ENCODE assay signal across 7 mouse cellular contexts in the genomic region with DNA sequence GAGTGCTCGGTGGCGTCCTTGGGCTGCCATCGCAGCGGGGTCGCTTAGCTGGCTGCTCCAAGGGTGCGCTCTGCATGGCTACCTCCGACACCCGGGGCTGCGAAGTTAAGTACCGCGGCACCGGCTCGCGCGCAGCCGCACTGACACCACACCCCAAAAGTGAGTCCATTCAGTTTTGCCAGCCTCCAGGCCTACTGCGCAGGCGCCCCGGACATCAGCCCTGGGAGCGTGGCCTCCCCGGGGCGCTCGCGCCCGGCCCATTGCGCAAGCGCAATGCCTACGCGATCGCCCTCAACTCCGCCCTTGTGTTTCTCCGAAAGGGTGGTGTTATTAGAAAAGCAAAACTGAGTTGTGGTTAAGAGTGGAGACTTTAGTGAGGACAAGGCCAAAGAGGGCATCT. TPM values are rescaled to one million over a fixed set of nuclear protein-coding genes. Genes with fewer than 3 reads are reported as not detected.
DNase-seq lines count a peak whose midpoint lies in the region; ATAC-seq lines count a peak whose summit lies in the region.

A gene (minus strand): TSS at position 252 of the 400 bp plus-strand sequence.

- 0 out of 2 replicates have a peak, but pooled peaks cover 2% of the 10 kb centered on the region for H3K4me1 ChIP-seq in intestine, embryonic 15.5 days (replicated peaks)
- H3K4me1 ChIP-seq in midbrain, embryonic 10.5 days, result peaks cover 15% of the 10 kb centered on the region

- peak within 1 kb of the TSS; percentile 71 for H3K4me2 ChIP-seq in intestine, embryonic 15.5 days (replicated peaks)

- H3K27me3 ChIP-seq in intestine, embryonic 15.5 days (replicated peaks), result no peaks in the 10 kb centered on the region
- no peaks in the 10 kb centered on the region for H3K27me3 ChIP-seq in midbrain, embryonic 10.5 days (ENCODE audit: low read depth, poor library complexity, severe bottlenecking)

- peak; percentile 96 for ATAC-seq in intestine, embryonic 15.5 days

- under 1% methylated on average over 32 of the region's 32 CpGs for WGBS in intestine, embryonic 15.5 days
- WGBS in midbrain, embryonic 10.5 days, result under 1% methylated on average over 32 of the region's 32 CpGs

- peak within 1 kb of the TSS; percentile 58 for H3K4me3 ChIP-seq in intestine, embryonic 15.5 days (replicated peaks)
- H3K4me3 ChIP-seq in midbrain, embryonic 10.5 days, result peak within 1 kb of the TSS; percentile 85

- H3K9me3 ChIP-seq in intestine, embryonic 15.5 days, result no peaks in the 10 kb centered on the region
- peaks cover 5% of the 10 kb centered on the region; the same call in 1 of the 2 replicates for H3K9me3 ChIP-seq in midbrain, embryonic 10.5 days (replicated peaks)

- peak within 1 kb of the TSS; percentile 62 for H3K9ac ChIP-seq in intestine, embryonic 15.5 days

- intact Hi-C loops in gastrocnemius, postnatal 36 days (cut with DNase I), result no loop called here
- intact Hi-C loops in left cerebral cortex, postnatal 25 days (cut with DNase I), result loop anchor here (5.0 to 10.0 kb wide), 3 partner anchors 67 to 430 kb away; a partner anchor contains a TSS

- peak; percentile 96 to 97 for DNase-seq in adrenal gland, adult 18-20 months (ENCODE audit: low spot score in 2 of 2)
- DNase-seq in embryo, embryonic 11 days, result peak; percentile 95
- DNase-seq in gastrocnemius, postnatal 36 days, result peak; percentile 93 to 97
- peak; percentile 86 to 93 for DNase-seq in left cerebral cortex, postnatal 25 days (ENCODE audit: low spot score in 2 of 2)
- peak; percentile 92 for DNase-seq in midbrain, embryonic 10.5 days (ENCODE audit: low spot score)
- DNase-seq in right cerebral cortex, postnatal 4 days, result peak; percentile 81

- H3K27ac ChIP-seq in intestine, embryonic 15.5 days, result peak within 1 kb of the TSS; percentile 68
- H3K27ac ChIP-seq in midbrain, embryonic 10.5 days (replicated peaks), result peak within 1 kb of the TSS; percentile 87

- H3K36me3 ChIP-seq in intestine, embryonic 15.5 days, result no peaks in the 10 kb centered on the region
- H3K36me3 ChIP-seq in midbrain, embryonic 10.5 days, result no peaks in the 10 kb centered on the region

RNA-seq across cellular contexts. Expression of the gene that starts here (rescaled TPM):
- total RNA-seq in adrenal gland, adult 18-20 months (2021), result 10 to 100 TPM; 19.1 to 32.1 TPM
- total RNA-seq in gastrocnemius, postnatal 36 days (2021), result 10 to 100 TPM; 12.9 to 13.2 TPM
- polyA plus RNA-seq in intestine, embryonic 15.5 days (2015; fragmentation: Nextera tagmentation; extraction: Ambion mirVana), result 23.5 and 23.7 TPM in 2 replicates
- total RNA-seq in left cerebral cortex, postnatal 25 days (2021), result 10 to 100 TPM; 11.6 to 12.4 TPM
- polyA plus RNA-seq in midbrain, embryonic 10.5 days (2016; fragmentation: Nextera tagmentation; extraction: Ambion mirVana), result 21.2 and 22.9 TPM in 2 replicates

Comparison
In these comparisons a context has a peak if more than half of its experiments do, and no peak if none do; other contexts are left out.
1. Peak in every context shown above with its lines: DNase-seq, ATAC-seq, H3K4me3 ChIP-seq and H3K27ac ChIP-seq.